Mouse (Mus musculus) cortical plate, adult 2 months (tissue): ENCODE measurements around the gene Ints2. TPM values are rescaled to one million over a fixed set of nuclear protein-coding genes. Genes with fewer than 3 reads are reported as not detected.
"Not testable (repeated sequence)": the region's sequence is repeated elsewhere in the genome, so short reads cannot be mapped to it uniquely, and the experiment has no call there.

Experiments
- H3K27ac ChIP-seq: fragments of 200-500 bp; 2 replicates; pipeline ENCODE4 v1.5.1; 2012; ENCODE audit warnings: low read length, control low read depth, inconsistent platforms; ENCODE audit not compliant: insufficient read depth
- H3K4me1 ChIP-seq: fragments of 200-500 bp; 2 replicates; pipeline ENCODE4 v1.6.1; 2011; ENCODE audit warnings: low read length; ENCODE audit not compliant: control insufficient read depth, insufficient read depth
- H3K4me3 ChIP-seq: fragments of 200-500 bp; 2 replicates; pipeline ENCODE4 v1.5.1; 2011; ENCODE audit warnings: mild to moderate bottlenecking, low read length, control low read depth; ENCODE audit not compliant: insufficient read depth
- CTCF ChIP-seq: fragments of 200-500 bp; IDR thresholded peaks from 2 replicates; pipeline ENCODE4 v1.5.1; 2011; ENCODE audit warnings: mild to moderate bottlenecking, control low read depth, low read length; ENCODE audit not compliant: insufficient read depth; ENCODE audit errors: extremely low read depth
- POLR2A ChIP-seq: fragments of 200-500 bp; IDR thresholded peaks from 2 replicates; pipeline ENCODE4 v1.6.1; 2011; ENCODE audit warnings: mild to moderate bottlenecking, low read length, control low read depth; ENCODE audit not compliant: insufficient read depth; ENCODE audit errors: extremely low read depth
- polyA plus RNA-seq: library from polyadenylated mRNA; depleted of rRNA; stranded (reverse); fragments of >200 nt; gene quantifications from 2 replicates; pipeline ENCODE4 v1.2.3, GENCODE M21; 2012; rRNA removed

Ints2 gene
- 15.4 and 18.5 TPM in 2 replicates for polyA plus RNA-seq

DNA sequence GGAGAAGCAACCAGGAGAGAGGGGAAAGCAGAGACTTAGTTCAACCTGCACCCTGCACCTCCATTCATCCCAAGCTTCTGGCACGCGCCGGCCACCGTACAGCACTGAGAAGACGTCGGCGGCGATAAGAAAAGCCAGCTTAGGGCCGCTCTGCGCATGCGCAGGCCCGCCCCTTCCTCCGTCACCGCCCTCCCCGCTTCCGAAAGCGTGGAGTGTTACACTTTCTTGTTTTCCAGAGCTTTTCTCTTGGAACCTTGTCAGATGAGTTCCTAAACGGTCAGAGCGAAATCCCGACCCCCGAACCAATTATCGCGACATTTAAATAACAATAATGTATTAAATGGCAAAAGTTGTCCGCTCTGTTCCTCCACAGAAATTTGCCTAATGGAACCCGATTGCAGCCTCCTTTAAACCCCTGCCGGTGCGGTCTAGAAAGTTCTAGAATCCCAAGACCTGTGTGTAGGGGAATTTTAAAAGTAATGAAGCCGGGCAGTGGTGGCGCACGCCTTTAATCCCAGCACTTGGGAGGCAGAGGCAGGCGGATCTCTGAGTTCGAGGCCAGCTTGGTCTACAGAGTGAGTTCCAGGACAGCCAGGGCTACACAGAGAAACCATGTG is at the start of gene Ints2:
Gene Ints2, minus strand, starts transcription at position 116 of the 617 bp plus-strand sequence.
- Histone ChIP-seq H3K4me3 (peak within 1 kb of the TSS; percentile 76), H3K27ac (no peak within 1 kb of the TSS), H3K4me1 (no peaks in the 10 kb centered on the region)
- TF ChIP-seq CTCF, result no peak
- TF ChIP-seq POLR2A, result peak; percentile 95

GRCm38 (mm10) chr11:86292201-86292600 is 34.8 kb upstream of the Ints2 start:
- not testable (repeated sequence) for H3K4me1 ChIP-seq

DNA sequence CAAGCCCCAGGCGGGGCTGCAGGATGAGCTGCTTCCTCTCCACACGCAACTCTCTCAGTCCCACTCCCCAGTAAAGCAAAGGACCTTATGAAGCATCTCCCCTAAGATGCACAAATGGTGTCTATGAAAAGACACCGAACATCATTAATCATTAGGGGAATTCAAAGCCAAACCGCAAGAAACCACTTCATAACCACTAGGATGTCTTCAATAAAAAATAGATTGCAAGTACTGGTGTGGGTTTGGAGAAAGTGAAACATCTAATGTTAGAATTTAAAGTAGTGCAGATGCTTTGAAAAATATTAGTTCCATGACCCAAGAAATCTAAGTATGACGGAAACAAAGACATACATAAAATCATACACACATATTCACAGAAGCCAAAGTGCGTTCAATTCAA is 34.3 kb upstream of the Ints2 start:
- H3K4me1 ChIP-seq, result peaks cover 1% of the 10 kb centered on the region; the same call in 1 of the 2 replicates
- TF ChIP-seq POLR2A (no peak), CTCF (no peak)

More at GRCm38 (mm10) chr11:86292201-86292600, 34.8 kb upstream of the Ints2 start:
- not testable (repeated sequence) for H3K27ac ChIP-seq, H3K4me3 ChIP-seq

GRCm38 (mm10) chr11:86285729-86286128 is 28.4 kb upstream of the Ints2 start:
- peaks cover 1% of the 10 kb centered on the region; the same call in 1 of the 2 replicates for H3K4me1 ChIP-seq
- H3K27ac ChIP-seq, result no peak overlapping the region
- TF ChIP-seq POLR2A (no peak), CTCF (no peak)
- no peak overlapping the region for H3K4me3 ChIP-seq

More for the DNA sequence above, 34.3 kb upstream of the Ints2 start:
- Histone ChIP-seq H3K4me3 (no peak overlapping the region), H3K27ac (no peak overlapping the region)

DNA sequence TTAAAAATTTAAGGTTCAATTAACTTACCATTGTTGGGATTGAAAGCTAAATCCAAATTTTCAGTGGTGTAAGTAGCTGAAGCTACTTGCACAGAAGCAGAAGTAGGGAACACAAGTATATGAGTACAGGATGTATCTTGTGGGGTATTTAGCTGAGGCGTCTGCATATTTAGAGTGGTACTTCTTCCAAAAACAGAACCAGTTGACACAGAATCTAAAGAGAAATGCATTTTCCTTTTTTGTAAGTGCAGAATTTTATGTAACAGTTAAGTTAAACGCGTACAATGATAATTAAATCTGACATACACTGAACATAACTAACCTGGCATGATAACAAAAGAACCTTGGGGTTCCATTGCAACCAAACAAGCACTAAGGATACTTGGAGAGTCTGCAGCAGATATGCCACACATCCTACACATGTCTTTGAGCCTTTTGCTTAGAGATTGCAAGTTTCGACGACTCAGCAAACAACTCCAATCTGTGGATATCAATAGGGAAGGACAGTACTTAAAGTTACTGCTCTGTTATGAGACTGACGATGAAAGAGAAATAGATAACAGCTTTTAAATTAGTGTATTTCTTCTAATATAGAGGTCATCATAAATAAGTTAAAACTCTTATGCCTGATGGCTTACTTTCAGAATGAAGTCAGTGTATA is 21.2 kb upstream of the Ints2 start:
- Histone ChIP-seq H3K4me3 (no peak overlapping the region), H3K4me1 (no peaks in the 10 kb centered on the region), H3K27ac (no peak overlapping the region)
- no peak for TF ChIP-seq CTCF
- TF ChIP-seq POLR2A, result no peak

- peak overlapping the region; percentile 76 for H3K4me3 ChIP-seq
- no peak for TF ChIP-seq CTCF
- no peak for TF ChIP-seq POLR2A
- no peaks in the 10 kb centered on the region for H3K4me1 ChIP-seq
- no peak overlapping the region for H3K27ac ChIP-seq
These were observed 321 bp downstream of the Ints2 start for GRCm38 (mm10) chr11:86257054-86257453.

GRCm38 (mm10) chr11:86253342-86253741 is 4.0 kb downstream of the Ints2 start:
- no peak overlapping the region for H3K27ac ChIP-seq

DNA sequence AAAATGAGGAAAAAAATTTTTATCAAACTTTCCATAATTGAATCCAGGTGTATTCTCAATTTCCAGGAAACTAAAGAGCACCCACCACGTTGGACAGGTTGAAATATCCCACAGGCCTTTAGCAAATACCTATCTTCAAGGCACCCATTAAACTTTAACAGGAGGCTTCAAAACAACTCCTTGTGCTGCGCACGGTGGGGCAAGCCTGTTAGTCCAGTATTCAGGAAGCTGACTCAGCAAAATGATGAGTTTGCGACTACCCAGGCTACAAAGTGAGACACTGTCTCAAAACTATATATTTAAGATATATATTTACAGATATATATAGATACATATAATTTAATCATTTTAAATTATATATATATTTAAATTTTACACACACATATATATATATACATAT is 24.9 kb downstream of the Ints2 start:
- H3K4me1 ChIP-seq, result no peaks in the 10 kb centered on the region
- no peak for TF ChIP-seq CTCF
- TF ChIP-seq POLR2A, result no peak
- no peak overlapping the region for H3K4me3 ChIP-seq
- no peak overlapping the region for H3K27ac ChIP-seq

More at GRCm38 (mm10) chr11:86253342-86253741, 4.0 kb downstream of the Ints2 start:
- no peak for TF ChIP-seq CTCF
- TF ChIP-seq POLR2A, result no peak
- H3K4me1 ChIP-seq, result no peaks in the 10 kb centered on the region
- no peak overlapping the region for H3K4me3 ChIP-seq

DNA sequence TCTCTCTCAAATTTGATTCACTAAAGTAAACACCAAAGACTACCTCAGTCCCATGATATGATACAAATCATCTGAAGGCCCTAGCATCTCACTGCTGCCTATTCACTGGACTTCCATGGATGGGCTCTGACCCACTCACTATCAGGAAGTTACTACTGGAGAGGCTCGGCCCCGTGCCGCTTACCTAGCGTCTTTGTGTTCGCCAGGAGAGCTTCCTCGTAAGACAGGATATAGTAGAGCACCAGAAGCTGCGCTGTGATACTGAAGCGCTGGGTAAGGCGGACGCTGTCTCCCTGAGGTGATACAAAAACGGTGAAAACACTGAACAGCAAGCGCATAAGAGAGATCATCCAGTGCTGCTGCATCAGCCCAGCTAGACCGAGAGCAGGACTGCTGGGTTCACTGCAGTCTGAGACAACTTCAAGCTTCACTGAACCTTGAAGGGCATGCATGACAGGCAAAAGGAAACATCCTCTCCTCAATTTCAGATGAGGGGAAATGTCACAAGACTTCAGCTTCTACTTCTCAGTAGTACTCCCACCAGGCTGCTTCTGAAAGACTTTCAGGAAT is 25.5 kb downstream of the Ints2 start:
- Histone ChIP-seq H3K4me3 (no peak overlapping the region), H3K4me1 (no peaks in the 10 kb centered on the region), H3K27ac (no peak overlapping the region)
- TF ChIP-seq POLR2A (no peak), CTCF (no peak)

GRCm38 (mm10) chr11:86226646-86227180 is 30.7 kb downstream of the Ints2 start:
- no peak for TF ChIP-seq CTCF
- Histone ChIP-seq H3K4me1 (no peaks in the 10 kb centered on the region), H3K4me3 (no peak overlapping the region), H3K27ac (no peak overlapping the region)
